Mouse (Mus musculus): ENCODE measurements around the gene Zfp36. TPM values are rescaled to one million over a fixed set of nuclear protein-coding genes. Genes with fewer than 3 reads are reported as not detected.

Gene Zfp36
- total RNA-seq, 2 experiments from 2014 or later = 118 to 350 TPM

DNA sequence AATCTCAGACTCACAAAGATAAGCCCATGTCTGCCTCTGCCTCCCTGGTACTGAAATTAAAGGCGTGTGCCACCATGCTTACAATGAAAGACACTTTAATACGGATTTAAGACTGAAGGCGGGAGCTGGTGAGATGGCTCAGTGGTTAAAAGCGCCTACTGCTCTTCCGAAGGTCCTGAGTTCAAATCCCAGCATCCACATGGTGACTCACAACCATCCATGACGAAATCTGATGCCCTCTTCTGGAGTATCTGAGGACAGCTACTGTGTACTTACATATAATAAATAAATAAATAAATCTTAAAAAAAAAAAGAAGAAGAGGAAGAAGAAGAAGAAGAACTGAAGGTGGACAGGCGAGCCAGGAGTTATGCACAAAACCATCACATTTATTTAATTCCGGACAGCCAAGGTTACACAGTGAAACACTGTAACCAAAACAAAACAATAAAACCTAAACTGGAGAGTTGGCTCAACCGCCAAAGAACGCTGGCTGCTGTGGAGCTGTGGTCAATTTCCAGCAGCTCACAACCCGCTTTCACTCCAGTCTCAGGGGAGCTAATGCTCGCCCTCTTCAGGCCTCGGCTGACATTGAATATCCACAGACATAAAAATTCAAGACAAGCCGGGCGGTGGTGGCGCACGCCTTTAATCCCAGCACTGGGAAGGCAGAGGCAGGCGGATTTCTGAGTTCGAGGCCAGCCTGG lies 40.7 kb downstream of the Zfp36 start:
- ATAC-seq (ENCODE audit: poor library complexity, severe bottlenecking) = peak; percentile 67

DNA sequence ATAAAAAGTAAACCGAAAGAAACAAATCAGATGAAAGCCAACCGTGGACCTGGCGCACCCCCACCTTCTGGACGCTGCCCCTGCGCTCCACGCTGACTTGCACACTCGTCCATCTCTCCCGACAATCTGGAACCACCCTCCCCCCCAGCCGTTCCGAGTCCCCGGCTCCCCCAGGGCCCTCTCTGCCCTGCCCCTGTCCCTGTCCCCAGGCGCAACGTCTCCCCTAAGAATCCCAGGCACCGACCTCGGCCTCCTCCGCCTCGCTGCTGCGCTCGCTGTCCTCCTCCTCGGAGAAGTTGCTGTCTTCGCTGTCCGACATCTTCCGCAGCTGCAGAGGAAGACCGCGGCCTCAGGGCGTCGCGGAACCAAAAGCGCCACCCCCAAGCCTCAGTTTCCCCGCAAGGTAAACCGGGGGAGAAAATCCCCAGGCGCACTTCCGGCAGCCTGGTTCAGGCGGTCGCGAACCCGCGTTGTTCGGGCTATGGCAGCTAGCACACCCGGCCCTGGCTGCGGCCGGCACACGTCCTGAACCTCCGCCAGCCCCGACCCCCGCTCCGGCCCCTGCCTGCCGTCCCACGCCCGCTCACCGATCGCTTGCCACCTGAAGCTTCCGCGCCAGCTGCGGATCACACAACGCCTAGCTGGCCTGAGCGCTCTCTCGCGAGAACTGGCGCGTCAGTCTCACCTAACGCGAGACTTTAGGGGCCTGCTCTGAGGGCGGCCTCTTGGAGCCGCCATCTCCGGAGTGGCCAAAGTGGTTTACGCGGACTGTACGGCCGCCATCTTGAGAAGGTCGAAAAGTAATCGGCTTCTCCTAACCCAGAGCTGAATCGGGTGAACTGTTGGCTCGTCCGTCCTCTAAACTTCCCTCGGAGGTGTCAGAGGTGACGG lies 41.7 kb downstream of the Zfp36 start, which contains the start of gene Supt5:
Gene Supt5, minus strand, starts transcription at position 639 of the 891 bp plus-strand sequence.
- peak; percentile 98 for ATAC-seq (ENCODE audit: poor library complexity, severe bottlenecking)

- ATAC-seq (ENCODE audit: poor library complexity, severe bottlenecking) = no peak
These were observed 44.6 kb downstream of the Zfp36 start for GRCm38 (mm10) chr7:28335471-28335870.

DNA sequence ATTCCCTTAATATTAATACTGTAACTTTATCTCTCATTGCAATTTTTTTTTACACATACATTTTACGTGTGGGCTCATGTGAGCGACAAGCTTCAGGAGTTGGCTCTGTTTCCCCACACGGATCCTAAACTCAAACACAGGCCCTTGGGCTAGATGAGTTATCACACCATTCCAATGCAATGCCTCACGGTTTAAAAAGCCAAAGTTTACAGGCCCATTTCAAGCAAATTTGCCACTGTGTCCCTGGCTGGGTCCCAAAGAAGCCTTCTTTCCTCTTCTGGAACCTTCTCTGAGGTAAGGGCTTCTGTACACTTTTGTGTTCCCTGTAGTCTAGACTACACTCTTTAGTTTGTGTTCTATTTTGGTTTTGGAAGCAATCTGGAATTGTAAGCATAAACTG lies 45.5 kb downstream of the Zfp36 start:
- ATAC-seq (ENCODE audit: poor library complexity, severe bottlenecking) = no peak

- no peak for ATAC-seq (ENCODE audit: poor library complexity, severe bottlenecking)
These were observed 51.8 kb downstream of the Zfp36 start for GRCm38 (mm10) chr7:28328260-28328659.

Other genes starting within 250 kb of the Zfp36 start
- 75.0 and 75.5 TPM in 2 replicates for gene Fbl, start 210.5 kb downstream of the Zfp36 start, total RNA-seq (2015)
- 85.1 and 88.7 TPM in 2 replicates for gene Fbl, start 210.5 kb downstream of the Zfp36 start, total RNA-seq (2017)
- gene Dyrk1b, start 200.8 kb downstream of the Zfp36 start, total RNA-seq (2015) = 3.0 and 3.5 TPM in 2 replicates
- gene Dyrk1b, start 200.8 kb downstream of the Zfp36 start, total RNA-seq (2017) = 2.7 and 5.3 TPM in 2 replicates
- 0.68 and 1.1 TPM in 2 replicates for gene Eid2, start 112.4 kb downstream of the Zfp36 start, total RNA-seq (2015)
- 0.40 and 0.57 TPM in 2 replicates for gene Eid2, start 112.4 kb downstream of the Zfp36 start, total RNA-seq (2017)
- gene Eid2b, start 102.5 kb downstream of the Zfp36 start, total RNA-seq (2015) = 3.6 and 5.8 TPM in 2 replicates
- gene Eid2b, start 102.5 kb downstream of the Zfp36 start, total RNA-seq (2017) = 2.9 and 3.0 TPM in 2 replicates
- not detected in 2 replicates for gene Selenov, start 89.1 kb downstream of the Zfp36 start, total RNA-seq (2015)
- not detected in 2 replicates for gene Selenov, start 89.1 kb downstream of the Zfp36 start, total RNA-seq (2017)
- gene Dll3, start 78.0 kb downstream of the Zfp36 start, total RNA-seq (2015) = not detected in 2 replicates
- not detected in 2 replicates for gene Dll3, start 78.0 kb downstream of the Zfp36 start, total RNA-seq (2017)
- gene Timm50, start 68.2 kb downstream of the Zfp36 start, total RNA-seq (2015) = 19.5 and 26.2 TPM in 2 replicates
- gene Timm50, start 68.2 kb downstream of the Zfp36 start, total RNA-seq (2017) = 19.7 and 22.1 TPM in 2 replicates
- gene Supt5, start 41.5 kb downstream of the Zfp36 start, total RNA-seq (2015) = 47.1 and 56.8 TPM in 2 replicates
- gene Supt5, start 41.5 kb downstream of the Zfp36 start, total RNA-seq (2017) = 61.2 and 67.5 TPM in 2 replicates
- gene Rps16, start 29.6 kb downstream of the Zfp36 start, total RNA-seq (2015) = 2,258 and 2,353 TPM in 2 replicates
- gene Rps16, start 29.6 kb downstream of the Zfp36 start, total RNA-seq (2017) = 250 and 448 TPM in 2 replicates
- gene Plekhg2, start 7.7 kb downstream of the Zfp36 start, total RNA-seq (2015) = 11.5 and 15.2 TPM in 2 replicates
- gene Plekhg2, start 7.7 kb downstream of the Zfp36 start, total RNA-seq (2017) = 6.1 and 6.3 TPM in 2 replicates
- gene Med29, start 12.5 kb upstream of the Zfp36 start, total RNA-seq (2015) = 14.7 and 15.4 TPM in 2 replicates
- 9.0 and 9.4 TPM in 2 replicates for gene Med29, start 12.5 kb upstream of the Zfp36 start, total RNA-seq (2017)
- 42.1 and 46.8 TPM in 2 replicates for gene Paf1, start 12.7 kb upstream of the Zfp36 start, total RNA-seq (2015)
- 129 and 153 TPM in 2 replicates for gene Paf1, start 12.7 kb upstream of the Zfp36 start, total RNA-seq (2017)
- gene Gmfg, start 57.2 kb upstream of the Zfp36 start, total RNA-seq (2015) = 544 and 552 TPM in 2 replicates
- 837 and 967 TPM in 2 replicates for gene Gmfg, start 57.2 kb upstream of the Zfp36 start, total RNA-seq (2017)
- 1.0 and 1.7 TPM in 2 replicates for gene Lrfn1, start 71.7 kb upstream of the Zfp36 start, total RNA-seq (2015)
- gene Lrfn1, start 71.7 kb upstream of the Zfp36 start, total RNA-seq (2017) = 0.66 and 0.98 TPM in 2 replicates
- gene Ifnl2, start 130.2 kb upstream of the Zfp36 start, total RNA-seq (2015) = not detected in 2 replicates
- not detected in 2 replicates for gene Ifnl2, start 130.2 kb upstream of the Zfp36 start, total RNA-seq (2017)
- gene Ifnl3, start 142.6 kb upstream of the Zfp36 start, total RNA-seq (2015) = not detected in 2 replicates
- not detected in 2 replicates for gene Ifnl3, start 142.6 kb upstream of the Zfp36 start, total RNA-seq (2017)
- not detected in 2 replicates for gene Sycn, start 160.6 kb upstream of the Zfp36 start, total RNA-seq (2015)
- not detected in 2 replicates for gene Sycn, start 160.6 kb upstream of the Zfp36 start, total RNA-seq (2017)
- gene Nccrp1, start 167.0 kb upstream of the Zfp36 start, total RNA-seq (2015) = 1.4 and 2.2 TPM in 2 replicates
- gene Nccrp1, start 167.0 kb upstream of the Zfp36 start, total RNA-seq (2017) = 0.26 TPM in 1 of 2 replicates, not detected in the other
- 30.2 and 35.4 TPM in 2 replicates for gene Samd4b, start 217.9 kb upstream of the Zfp36 start, total RNA-seq (2015)
- 6.1 and 7.1 TPM in 2 replicates for gene Samd4b, start 217.9 kb upstream of the Zfp36 start, total RNA-seq (2017)
- 10.0 and 12.8 TPM in 2 replicates for gene Pak4, start 217.9 kb upstream of the Zfp36 start, total RNA-seq (2015)
- 9.9 and 11.7 TPM in 2 replicates for gene Pak4, start 217.9 kb upstream of the Zfp36 start, total RNA-seq (2017)